Mouse (Mus musculus) lung, postnatal 0 days (tissue): ENCODE results near the gene Nudt12. TPM values are rescaled to one million over a fixed set of nuclear protein-coding genes. Genes with fewer than 3 reads are reported as not detected.

Source experiments
- ATAC-seq: fragments of 200-750 bp; cut with Nextera tagmentation; 2 replicates; pipeline ENCODE4 v1.8.0; 2017; ENCODE audit warnings: moderate library complexity
- DNase-seq: peaks from one replicate; pipeline ENCODE4 v3.0.0-alpha.2; 2016; ENCODE audit warnings: low spot score
- H3K27ac ChIP-seq: fragments of 300-500 bp; sonication (generic); 2 replicates; pipeline ENCODE4 v1.5.1; 2014; ENCODE audit warnings: antibody characterized with exemption, mild to moderate bottlenecking, low read length, mixed read lengths
- H3K27me3 ChIP-seq: fragments of 300-500 bp; sonication (generic); replicated peaks from 2 replicates; pipeline ENCODE4 v1.6.1; 2014; ENCODE audit warnings: low read length, mixed read lengths; ENCODE audit not compliant: insufficient read depth
- H3K36me3 ChIP-seq: fragments of 300-500 bp; sonication (generic); 2 replicates; pipeline ENCODE4 v1.6.1; 2014; ENCODE audit warnings: low read length, mixed read lengths; ENCODE audit not compliant: insufficient read depth
- H3K4me1 ChIP-seq: fragments of 300-500 bp; sonication (generic); 2 replicates; pipeline ENCODE4 v1.6.1; 2014; ENCODE audit warnings: antibody characterized with exemption, low read depth, low read length, mixed read lengths; ENCODE audit not compliant: insufficient read depth
- H3K4me2 ChIP-seq: fragments of 300-500 bp; sonication (generic); replicated peaks from 2 replicates; pipeline ENCODE4 v1.6.1; 2014; ENCODE audit warnings: low read depth, mild to moderate bottlenecking, low read length, moderate library complexity, mixed read lengths
- H3K4me3 ChIP-seq: fragments of 300-500 bp; sonication (generic); 2 replicates; pipeline ENCODE4 v1.5.1; 2014; ENCODE audit warnings: low read depth, low read length
- H3K9ac ChIP-seq: fragments of 300-500 bp; sonication (generic); replicated peaks from 2 replicates; pipeline ENCODE4 v1.6.1; 2014; ENCODE audit warnings: low read depth, mild to moderate bottlenecking
- H3K9me3 ChIP-seq: fragments of 300-500 bp; sonication (generic); 2 replicates; pipeline ENCODE4 v1.6.1; 2016; ENCODE audit warnings: low read length, mixed read lengths
- CTCF ChIP-seq: IDR thresholded peaks from 2 replicates; pipeline ENCODE4 v1.5.1; 2016; ENCODE audit warnings: antibody characterized with exemption, mild to moderate bottlenecking
- EP300 ChIP-seq: IDR thresholded peaks from 2 replicates; pipeline ENCODE4 v1.6.1; 2016; ENCODE audit warnings: antibody characterized with exemption, mild to moderate bottlenecking, control low read depth
- WGBS: fragments of 180-500 bp; shearing (Covaris S2); extraction: QIAGEN DNeasy Blood & Tissue Kit; methylation state at CpG from one replicate; pipeline ENCODE4 v1.1.7; 2014; 5-methylcytosine and 5-hydroxymethylcytosine counted together
- polyA plus RNA-seq: library from polyadenylated mRNA; unstranded; fragments of >200 nt; fragmentation: Nextera tagmentation; extraction: Ambion mirVana; gene quantifications from 2 replicates; pipeline ENCODE4 v1.2.1, GENCODE M21; 2015

Gene Nudt12
- polyA plus RNA-seq, 1 experiment from 2014 or later: 2.0 TPM

- H3K4me1 ChIP-seq: no peaks in the 10 kb centered on the region
- H3K9ac ChIP-seq: no peak overlapping the region
- TF ChIP-seq CTCF (no peak), EP300 (no peak)
- H3K9me3 ChIP-seq: no peaks in the 10 kb centered on the region
- H3K4me2 ChIP-seq: no peak overlapping the region
- no peaks in the 10 kb centered on the region for H3K27me3 ChIP-seq
- no peak for ATAC-seq
- no peak overlapping the region for H3K27ac ChIP-seq
- DNase-seq: no peak
- H3K36me3 ChIP-seq: no peaks in the 10 kb centered on the region
- no peak overlapping the region for H3K4me3 ChIP-seq
- 88% methylated on average over 1 of the region's 1 CpGs for WGBS
These were observed 56.1 kb downstream of the Nudt12 start for GRCm38 (mm10) chr17:58957055-58957454.

Other genes with a start within 250 kb of the Nudt12 start
- gene Pdzph1, start 22.0 kb downstream of the Nudt12 start, polyA plus RNA-seq: not detected in 2 replicates